Mouse (Mus musculus): ENCODE measurements around the gene Lgmn.

Gene Lgmn

DNA sequence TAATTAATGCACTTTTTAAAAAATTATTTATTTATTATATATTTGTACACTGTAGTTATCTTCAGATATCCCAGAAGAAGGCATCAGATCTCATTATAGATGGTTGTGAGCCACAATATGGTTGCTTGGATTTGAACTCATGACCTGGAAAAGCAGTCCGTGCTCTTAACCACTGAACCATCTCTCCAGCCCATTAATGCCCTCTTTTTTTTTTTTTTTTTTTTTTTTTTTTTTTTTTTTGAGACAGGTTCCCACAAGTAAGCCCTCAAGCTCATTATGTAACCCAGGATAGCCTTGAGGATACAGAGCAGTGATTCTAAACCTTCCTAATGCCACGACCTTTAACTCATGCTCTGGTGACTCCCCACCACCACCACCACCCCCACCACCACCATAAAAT is 48.5 kb downstream of the Lgmn start:
- DNase-seq (ENCODE audit: low read depth, low spot score), result no peak

DNA sequence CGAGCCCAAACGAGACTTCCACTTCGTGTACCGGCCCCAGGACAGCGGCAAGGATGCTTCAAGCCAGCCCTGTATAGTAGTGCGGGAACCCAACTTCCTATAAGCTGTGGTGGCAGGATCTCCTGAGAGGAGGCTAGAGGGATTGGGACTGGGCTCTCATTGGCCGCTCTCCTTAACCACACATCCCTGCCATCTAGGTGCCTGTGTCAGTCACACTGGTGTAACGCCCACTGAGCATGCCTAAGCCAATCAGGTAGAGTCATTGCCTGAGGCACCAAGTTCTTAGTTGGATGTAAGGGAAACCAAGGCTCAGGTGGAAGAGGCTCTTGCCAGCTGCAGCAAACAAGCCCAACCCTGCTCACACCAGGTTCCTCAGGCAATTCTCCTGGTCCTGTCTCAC is 49.6 kb downstream of the Lgmn start:
- no peak for DNase-seq (ENCODE audit: low read depth, low spot score)

DNA sequence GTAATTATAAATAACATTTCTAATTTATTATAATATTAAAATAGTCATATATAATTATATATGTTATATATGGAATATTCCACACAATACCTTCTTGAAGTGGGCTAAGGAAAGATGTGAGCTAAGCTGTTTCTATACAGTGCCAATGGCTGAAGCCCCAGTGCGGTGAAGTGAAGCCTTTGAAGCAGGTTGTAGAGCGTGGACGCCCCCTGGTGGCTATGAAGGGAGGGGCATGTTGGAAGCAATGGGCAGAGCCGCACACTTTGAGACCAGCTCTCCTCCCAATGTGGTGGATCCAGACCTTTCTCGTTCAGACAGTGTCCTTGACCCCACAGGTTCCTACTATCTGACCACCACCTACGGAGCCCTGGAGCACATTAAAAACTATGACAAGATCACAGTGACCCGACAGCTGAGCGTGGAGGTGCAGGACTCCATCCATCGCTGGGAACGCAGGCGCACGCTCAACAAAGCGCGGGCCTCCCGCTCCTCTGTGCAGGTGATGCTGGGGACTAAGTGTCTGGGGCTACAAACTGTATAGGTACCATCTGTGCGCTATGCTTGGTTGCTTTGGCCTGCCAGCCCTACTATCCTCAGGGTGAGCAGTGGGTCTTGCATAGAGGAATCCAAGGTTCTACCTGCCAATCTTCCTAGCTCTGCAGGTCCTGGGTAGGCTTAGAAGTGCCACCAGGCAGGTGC is 52.2 kb downstream of the Lgmn start:
- peak; percentile 84 for DNase-seq (ENCODE audit: low read depth, low spot score)

DNA sequence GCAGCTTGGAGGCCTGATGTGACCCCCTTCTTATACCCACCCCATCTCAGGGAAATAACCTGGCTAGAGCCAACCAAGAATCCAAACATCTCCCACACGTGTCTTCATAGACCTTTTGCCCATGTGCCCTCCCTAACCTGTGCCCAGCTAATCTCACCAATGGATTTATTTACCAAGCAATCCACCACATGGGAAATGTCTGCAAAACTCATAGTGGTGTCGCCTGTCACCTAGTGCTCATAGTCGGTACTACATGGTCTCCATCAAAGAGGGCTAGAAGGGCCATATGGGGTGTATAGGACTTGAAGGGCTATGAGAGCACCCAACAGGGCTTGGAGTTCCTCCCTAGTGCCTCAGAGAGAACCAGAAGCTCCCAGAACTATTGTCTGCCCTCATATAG is 54.8 kb downstream of the Lgmn start:
- peak; percentile 71 for DNase-seq (ENCODE audit: low read depth, low spot score)

DNA sequence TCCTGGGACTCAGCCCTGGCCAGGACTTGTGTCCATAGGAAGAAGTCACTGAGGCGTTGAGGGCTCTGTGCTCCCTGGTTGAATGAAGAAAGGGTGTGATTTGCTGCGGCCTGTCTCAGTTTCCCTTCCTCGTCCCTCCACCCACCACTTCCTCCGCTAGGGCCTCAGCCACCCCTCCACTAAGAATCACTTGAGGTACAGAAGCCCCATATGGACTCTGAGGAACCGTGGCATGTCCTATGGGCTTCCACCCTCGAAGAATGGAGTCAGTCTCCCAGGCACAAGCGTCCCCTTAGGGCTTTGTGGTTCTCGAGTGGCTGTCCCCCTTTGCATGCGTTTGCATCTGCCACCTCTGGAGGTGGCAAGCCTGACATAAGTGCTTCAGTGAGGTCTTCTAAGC is 56.3 kb downstream of the Lgmn start:
- DNase-seq (ENCODE audit: low read depth, low spot score), result no peak

DNA sequence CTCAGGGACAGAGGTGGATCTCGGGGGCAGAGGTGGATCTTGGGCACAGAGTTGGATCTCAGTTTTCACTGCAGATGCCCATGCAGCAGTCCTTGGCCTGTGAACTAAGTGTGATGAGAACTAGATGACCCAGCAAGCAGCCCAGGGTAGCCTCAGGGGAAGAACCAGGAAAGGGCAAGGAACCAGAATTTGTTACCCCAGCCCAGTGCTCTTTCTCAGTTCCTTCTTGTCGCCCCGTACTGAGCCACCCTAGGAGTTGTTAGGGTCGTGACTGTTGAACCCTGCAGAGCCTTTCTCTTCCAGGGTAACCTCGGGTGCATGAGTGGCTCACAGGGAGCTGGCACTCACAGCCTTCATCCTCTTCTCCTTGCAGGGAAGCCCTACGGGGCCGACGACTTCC is 57.4 kb downstream of the Lgmn start:
- DNase-seq (ENCODE audit: low read depth, low spot score), result no peak

DNA sequence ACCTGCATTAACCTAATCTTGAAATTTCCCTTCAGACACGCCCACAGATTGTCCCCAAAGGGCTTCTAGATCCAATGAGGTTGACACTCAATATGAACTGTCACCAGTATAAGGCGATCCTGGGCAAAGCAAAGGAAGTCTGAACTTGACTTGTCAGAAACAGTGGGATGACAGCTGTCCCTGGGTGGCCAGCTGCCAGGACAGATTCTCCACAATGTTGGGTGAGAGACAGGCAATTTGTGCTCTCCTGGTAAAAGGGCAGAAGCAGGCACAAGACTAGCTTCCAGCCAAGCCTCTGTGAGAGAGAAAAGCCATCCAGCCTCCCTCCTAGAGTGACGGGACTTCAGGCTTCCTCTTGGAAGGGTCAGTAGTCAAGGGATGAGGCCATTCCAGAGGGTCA is 67.3 kb downstream of the Lgmn start:
- DNase-seq (ENCODE audit: low read depth, low spot score), result no peak

DNA sequence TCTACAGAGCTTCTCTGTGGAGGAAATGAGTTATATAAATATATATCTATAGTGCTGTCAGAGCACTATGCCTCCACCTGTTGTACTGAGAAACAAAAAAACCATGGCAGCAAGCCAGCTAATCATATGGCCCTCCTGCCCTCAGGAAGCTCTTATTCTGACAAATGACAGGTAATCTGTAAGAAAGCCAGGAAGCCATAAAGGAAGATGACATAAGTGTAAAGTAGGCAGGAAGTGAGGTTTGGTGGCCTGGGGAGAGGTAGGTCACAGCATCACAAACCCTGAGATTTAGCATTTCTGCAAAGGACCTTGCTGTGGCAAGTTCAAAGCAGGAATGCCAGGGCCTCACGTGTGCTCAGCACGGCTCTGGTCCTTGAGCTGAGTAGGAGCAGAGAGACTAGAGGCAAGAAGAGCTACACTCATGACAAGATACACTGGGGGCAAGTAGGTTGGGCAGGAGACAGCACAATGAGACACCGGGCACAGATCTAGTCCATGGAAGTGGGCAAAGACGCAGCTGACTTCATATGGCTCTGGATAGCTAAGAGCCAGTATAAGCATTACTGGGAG is 68.6 kb downstream of the Lgmn start:
- DNase-seq (ENCODE audit: low read depth, low spot score), result no peak

DNA sequence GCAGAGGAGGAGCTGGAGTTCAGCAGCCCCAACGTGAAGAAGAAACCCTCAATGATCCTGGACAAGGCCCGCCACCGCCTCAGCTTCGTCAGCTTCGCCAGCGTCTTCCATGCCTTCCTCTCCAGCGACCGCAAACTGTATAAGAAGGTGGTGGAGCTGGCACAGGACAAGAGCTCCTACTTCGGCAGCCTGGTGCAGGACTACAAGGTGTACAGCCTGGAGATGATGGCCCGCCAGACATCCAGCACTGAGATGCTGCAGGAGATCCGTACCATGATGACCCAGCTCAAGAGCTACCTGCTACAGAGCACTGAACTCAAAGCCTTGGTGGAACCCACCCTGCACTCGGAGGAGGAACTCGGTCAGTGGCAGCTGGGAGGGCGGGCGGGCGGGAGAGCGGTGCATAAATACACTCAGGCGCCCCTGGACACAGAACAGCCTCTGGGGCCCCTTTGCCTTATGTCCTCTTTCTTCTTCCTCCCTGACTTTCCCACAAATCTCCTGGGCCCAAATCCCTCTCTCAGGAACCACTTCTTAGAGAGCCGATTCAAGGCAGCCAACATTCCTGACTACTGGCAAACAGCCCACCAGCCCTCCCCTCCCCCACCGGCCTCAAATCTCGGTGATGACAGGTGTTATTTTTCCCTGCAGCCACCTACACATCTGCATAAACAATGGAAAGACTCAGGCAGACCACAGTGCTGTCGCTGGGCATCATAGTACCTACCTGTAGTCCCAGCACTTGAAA is 70.0 kb downstream of the Lgmn start:
- no peak for DNase-seq (ENCODE audit: low read depth, low spot score)

DNA sequence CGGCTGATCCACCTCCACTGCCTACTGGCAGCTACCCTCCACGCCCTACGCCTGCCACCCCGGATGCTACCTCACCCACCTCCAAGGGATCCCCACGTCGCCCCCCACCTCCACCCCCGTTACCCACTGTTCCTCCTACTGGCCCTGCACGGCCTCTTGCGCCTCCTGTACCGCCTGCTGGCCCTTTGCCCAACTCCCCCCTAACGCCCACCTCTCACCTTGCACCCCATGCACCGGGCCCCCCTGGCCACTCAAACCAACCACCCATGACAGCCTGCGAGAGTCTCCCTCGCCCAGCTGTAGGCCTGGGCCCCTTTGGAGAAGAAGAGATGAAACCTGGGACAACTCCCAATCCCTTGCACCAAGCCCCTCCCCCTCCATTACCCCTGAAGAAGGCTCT is 71.1 kb downstream of the Lgmn start:
- no peak for DNase-seq (ENCODE audit: low read depth, low spot score)

DNA sequence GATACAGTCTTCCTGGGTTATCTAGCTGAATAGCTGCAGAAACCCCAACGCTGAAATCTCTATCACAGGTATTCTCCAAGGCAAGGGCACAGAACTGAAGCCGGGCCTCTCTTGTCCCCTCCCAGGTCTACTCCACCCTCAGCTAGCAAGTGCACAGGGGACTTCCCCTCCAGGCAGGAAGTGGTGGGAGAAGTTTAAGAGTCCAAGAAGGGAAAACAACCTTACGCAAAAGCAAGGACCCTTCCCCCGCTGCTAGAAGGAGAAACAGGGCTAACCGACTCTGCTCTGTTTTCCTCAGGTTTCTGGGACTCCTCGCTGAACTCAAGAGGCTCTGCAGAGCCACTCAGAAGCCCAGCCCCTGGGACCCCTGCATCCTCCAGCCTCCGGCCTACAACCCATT is 71.5 kb downstream of the Lgmn start:
- DNase-seq (ENCODE audit: low read depth, low spot score), result no peak

DNA sequence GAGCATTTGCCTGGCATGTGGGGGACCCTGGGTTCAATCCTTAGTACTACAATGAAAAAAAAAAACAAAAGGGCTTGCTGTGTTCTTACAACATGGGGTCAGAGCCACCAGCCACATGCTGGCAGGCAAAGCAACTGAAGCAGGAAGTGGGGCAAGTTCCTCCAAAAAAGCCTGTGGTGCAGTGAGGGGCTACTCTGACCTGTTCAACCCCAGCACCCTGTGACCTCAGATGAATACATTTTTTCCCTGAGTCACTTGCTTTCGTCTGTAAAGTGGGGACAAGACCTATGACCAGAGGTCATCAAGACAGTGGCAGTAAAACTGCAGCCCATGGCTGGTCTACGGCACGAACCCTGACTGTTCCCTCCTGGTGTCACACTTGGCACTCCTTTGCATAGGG is 72.5 kb downstream of the Lgmn start:
- DNase-seq (ENCODE audit: low read depth, low spot score), result no peak

DNA sequence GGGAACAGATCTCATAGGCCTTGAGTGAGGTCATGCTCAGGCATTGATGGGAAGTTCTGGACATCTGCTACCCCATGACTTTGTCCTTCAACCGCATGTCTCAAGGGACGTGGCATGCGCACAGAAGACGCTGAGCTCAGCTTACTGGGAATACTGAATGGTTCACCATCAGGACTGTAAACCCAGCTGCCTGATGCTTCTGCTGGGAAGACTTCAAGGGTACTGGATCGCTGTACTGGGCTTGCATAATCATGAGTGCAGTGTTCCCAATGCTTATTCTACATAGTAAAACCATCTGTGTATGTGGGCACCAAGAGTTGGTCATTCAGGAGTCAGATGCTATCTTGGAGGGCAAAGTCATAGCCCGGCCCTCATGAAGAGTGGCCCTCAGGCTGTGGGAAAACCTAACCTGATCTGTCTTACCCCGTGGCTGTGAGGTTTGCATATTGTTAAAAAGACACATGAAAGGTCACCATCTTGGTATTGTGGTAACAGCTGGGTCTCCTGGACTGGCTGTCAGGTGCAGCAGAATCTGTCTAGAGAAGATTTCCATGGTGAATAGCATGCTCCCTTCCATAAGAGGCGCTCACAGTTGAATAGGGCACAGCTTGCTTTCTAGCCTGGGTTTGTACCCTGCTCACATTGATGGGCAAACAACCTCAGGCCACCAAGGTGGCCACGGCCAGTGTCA is 73.3 kb downstream of the Lgmn start:
- DNase-seq (ENCODE audit: low read depth, low spot score), result no peak

DNA sequence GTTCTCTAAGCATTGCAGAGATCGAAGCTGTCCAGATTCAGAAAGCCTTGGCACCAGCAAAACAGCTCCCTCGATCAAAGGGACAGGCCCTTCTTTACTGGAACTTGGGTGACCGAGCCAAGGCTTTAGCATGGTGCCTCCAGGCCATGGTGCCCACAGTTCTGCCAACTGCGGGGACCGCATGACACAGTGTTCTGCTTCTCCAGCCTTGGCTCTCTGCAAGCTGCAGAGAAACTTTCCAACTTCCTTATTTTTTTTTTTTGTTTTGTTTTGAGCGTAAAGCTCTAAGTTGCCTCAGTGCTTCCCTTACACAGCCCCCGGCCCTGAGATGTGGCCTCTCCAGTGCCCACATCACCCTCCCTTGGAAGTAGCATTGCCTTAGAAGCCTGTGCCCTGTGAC is 74.6 kb downstream of the Lgmn start:
- no peak for DNase-seq (ENCODE audit: low read depth, low spot score)

DNA sequence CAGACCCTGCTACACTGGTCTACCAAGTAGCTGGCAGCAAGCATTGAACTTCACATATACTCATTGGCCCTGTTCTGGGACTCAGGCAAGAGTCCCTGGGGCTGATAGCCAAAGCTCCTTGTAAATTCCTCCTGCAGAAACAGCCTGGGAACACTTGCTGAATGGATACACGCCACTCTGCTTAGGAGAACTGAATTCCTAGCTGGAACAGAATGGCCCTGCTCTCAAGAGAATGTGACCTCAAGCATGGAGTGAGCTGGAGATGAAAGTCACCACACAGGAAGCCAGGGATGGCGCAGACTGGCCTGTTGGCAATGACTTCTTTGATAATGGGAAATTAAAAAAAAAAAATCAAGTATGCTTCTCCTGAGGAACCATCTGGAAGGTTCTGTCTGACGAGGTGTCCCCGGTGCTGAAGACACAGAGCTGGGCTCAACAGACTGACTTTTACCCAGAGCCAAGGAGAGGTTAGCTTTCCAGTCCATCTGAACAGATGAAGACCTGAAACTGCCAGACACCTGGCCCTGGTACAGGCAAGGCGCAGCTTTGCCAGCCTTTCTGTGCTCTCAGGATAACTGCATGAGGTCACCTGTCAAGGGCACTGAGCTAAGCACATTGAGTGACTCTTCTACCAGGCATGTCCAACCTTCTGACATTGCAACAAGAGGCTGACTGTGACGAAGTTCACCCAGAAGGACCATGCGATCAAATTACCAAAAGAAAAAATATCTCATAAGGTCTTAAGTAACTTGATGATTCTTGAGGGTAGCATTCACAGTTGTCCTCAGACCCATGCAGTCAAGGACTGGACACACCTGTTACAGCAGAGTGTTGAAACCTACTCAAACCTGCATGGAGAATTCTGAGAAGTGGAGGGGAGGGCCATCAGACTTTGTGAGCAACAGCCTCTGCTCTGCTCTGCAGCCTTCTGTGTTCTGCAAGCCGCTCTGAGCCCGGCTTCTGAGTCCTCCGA is 78.1 kb downstream of the Lgmn start:
- no peak for DNase-seq (ENCODE audit: low read depth, low spot score)

DNA sequence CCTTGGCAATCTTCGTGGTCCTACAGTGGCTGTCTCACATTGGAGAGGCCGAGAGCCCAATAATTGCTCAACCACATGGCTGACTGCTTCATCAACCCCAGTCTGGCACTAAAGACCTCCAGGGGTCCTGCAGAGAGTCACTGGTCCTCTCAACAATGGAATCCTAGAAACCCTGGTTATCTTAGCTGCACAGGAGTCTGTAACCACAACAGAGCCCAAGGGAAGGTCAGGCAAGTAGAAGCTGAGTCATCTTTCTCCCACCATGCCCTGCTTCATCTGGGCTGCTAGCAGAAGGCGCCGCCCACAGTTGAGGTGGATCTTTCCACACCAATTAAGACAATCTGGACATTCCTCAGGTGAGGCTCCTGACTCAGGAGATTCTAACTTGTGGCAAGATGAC is 80.2 kb downstream of the Lgmn start:
- DNase-seq (ENCODE audit: low read depth, low spot score), result no peak

DNA sequence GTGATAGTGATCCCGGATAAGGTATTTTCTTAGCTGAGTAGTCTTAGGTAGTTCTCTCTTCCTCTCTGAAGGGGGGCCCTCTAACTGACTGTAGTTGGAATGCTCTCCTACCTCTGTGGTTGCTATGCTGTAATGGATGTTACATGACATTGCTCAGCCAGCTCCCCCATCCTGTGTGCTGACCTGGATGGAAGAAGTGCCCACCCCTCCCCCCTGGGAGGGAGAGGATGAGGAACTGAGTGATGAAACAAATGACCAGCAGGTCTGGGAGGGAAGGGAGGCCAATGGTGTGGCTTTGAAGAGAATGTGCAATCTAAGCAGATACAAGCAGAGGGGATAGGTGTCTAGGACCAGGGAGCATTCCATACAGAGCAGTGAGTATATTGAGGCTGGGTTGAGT is 82.8 kb downstream of the Lgmn start:
- no peak for DNase-seq (ENCODE audit: low read depth, low spot score)

DNA sequence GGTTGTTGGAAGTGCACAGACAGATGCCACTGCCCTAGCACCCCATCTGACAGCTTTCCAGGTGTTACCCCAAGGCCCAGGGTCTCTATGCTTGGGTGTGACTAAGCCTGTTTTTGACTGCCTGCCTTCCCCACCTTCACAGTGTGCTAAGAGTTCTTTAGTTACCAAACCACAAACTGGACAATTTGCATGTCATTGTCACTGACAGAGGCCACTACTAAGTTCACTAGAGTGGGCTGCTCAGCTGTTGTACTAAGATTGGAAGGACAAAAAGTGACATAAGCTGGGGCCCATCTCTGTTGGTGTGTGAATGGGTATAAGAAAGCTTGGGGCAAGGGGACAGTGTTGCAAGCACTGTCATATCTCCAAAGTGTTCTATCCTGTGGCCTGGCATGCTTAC is 83.8 kb downstream of the Lgmn start:
- no peak for DNase-seq (ENCODE audit: low read depth, low spot score)

DNA sequence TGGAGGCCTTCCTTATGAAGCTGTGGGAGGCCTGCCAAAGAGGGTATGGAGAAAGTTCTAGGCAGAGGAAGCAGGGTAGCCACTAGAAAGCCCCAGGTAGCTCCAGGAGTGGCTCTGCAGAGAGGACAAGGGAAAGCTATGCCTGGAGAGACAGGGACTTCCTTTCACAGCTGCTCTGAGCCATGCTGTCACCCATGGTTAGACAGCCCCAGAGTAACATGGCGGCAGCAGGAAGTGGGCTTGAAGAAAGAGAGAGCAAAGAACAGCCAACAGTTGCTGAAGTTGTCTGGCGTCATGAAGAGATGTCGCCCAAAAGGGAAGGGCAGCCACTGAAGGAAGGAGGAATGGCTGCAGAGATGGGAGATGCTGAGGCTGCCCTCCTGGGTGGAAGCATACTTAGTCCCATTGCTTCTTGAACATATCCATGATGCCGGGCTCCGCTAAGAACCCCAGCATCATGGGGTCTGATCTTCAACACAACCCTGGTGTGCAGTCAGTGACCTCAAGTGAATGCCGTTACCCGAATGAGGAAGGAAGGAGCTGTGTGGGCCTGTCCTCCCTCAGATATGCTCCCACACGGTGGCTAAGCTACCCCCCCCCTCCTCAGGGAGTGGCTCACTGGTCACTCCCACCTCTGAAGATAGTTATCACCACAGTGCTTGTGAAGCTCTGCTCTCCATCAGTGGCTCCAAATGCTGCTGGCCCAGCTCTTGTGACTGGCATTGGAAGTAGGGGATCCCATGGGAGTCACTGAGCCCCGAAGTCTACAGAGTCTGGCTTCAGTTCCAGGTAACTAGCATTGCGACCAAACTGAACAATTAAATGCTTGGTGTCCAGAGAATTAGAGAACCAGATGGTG is 85.3 kb downstream of the Lgmn start:
- DNase-seq (ENCODE audit: low read depth, low spot score), result peak; percentile 13

DNA sequence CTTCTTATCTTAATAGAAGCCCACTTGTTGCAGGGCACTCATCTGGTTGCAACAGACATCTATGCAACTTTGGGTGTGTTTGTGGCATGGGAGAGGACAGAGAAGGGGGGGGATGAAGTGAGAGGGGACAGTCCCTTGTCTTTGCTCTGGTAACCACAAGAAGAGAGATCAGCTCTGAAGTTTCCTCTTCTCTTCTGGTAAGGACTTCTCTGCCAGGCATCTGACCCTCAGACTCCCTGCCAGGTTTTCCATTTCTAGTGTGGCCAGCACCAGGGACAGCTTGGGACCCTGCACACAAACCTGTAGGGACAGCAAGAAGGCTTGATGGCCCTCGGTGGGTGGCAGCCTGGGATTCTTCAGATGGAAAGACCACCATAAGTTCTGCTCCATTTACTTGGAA is 88.6 kb downstream of the Lgmn start:
- DNase-seq (ENCODE audit: low read depth, low spot score), result no peak

DNA sequence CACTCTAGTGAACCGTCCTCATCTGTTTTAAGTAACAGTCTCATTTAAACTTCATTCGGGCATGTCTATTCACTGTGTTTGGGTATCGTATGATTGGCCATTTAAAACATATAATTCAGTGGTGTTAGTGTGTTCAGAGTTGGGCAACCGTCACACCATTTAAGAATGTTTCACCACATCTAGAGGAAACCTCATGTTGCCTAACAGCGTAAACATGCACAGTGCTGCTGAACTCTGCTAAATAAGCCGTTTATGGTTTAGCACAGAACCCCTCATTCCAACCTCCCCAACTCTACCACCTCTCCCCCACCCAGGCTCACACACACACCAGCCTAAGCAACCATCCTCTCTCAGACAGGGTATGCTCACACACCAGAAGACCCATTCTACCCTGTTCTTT is 91.2 kb downstream of the Lgmn start:
- DNase-seq (ENCODE audit: low read depth, low spot score), result no peak

All from retina, postnatal 7 days (tissue).